Mouse (Mus musculus) hindbrain, embryonic 13.5 days (tissue): Measurements from ENCODE around the gene Galnt13. TPM values are rescaled to one million over a fixed set of nuclear protein-coding genes. Genes with fewer than 3 reads are reported as not detected.

Experiments used
- ATAC-seq: fragments of 200-750 bp; cut with Nextera tagmentation; 2 replicates; pipeline ENCODE4 v1.8.0; 2017; ENCODE audit warnings: moderate TSS enrichment; ENCODE audit not compliant: low FRiP score
- H3K27ac ChIP-seq: fragments of 300-500 bp; sonication (generic); 2 replicates; pipeline ENCODE4 v1.5.1; 2015; ENCODE audit warnings: inconsistent platforms, mild to moderate bottlenecking, moderate library complexity
- H3K27me3 ChIP-seq: fragments of 300-500 bp; sonication (generic); 2 replicates; pipeline ENCODE4 v1.6.1; 2015; ENCODE audit warnings: mild to moderate bottlenecking, inconsistent platforms
- H3K36me3 ChIP-seq: fragments of 300-500 bp; sonication (generic); 2 replicates; pipeline ENCODE4 v1.6.1; 2015; ENCODE audit warnings: mild to moderate bottlenecking, inconsistent platforms
- H3K4me1 ChIP-seq: fragments of 300-500 bp; sonication (generic); replicated peaks from 2 replicates; pipeline ENCODE4 v1.6.1; 2015; ENCODE audit warnings: inconsistent platforms
- H3K4me2 ChIP-seq: fragments of 300-500 bp; sonication (generic); 2 replicates; pipeline ENCODE4 v1.6.1; 2015; ENCODE audit warnings: inconsistent platforms, mild to moderate bottlenecking, moderate library complexity
- H3K4me3 ChIP-seq: fragments of 300-500 bp; sonication (generic); 2 replicates; pipeline ENCODE4 v1.5.1; 2015; ENCODE audit warnings: mild to moderate bottlenecking, inconsistent platforms
- H3K9ac ChIP-seq: fragments of 300-500 bp; sonication (generic); 2 replicates; pipeline ENCODE4 v1.6.1; 2015; ENCODE audit warnings: mild to moderate bottlenecking, inconsistent platforms
- H3K9me3 ChIP-seq: fragments of 300-500 bp; sonication (generic); 2 replicates; pipeline ENCODE4 v1.6.1; 2016; ENCODE audit warnings: inconsistent platforms
- WGBS: fragments of 180-500 bp; shearing (Covaris S2); methylation state at CpG from one replicate; pipeline ENCODE4 v1.1.7; 2015; 5-methylcytosine and 5-hydroxymethylcytosine counted together
- polyA plus RNA-seq: library from polyadenylated mRNA; unstranded; fragments of >200 nt; fragmentation: Nextera tagmentation; extraction: Ambion mirVana; gene quantifications from 2 replicates; pipeline ENCODE4 v1.2.1, GENCODE M21; 2015

Galnt13 gene
- polyA plus RNA-seq, result 9.6 and 9.9 TPM in 2 replicates

DNA sequence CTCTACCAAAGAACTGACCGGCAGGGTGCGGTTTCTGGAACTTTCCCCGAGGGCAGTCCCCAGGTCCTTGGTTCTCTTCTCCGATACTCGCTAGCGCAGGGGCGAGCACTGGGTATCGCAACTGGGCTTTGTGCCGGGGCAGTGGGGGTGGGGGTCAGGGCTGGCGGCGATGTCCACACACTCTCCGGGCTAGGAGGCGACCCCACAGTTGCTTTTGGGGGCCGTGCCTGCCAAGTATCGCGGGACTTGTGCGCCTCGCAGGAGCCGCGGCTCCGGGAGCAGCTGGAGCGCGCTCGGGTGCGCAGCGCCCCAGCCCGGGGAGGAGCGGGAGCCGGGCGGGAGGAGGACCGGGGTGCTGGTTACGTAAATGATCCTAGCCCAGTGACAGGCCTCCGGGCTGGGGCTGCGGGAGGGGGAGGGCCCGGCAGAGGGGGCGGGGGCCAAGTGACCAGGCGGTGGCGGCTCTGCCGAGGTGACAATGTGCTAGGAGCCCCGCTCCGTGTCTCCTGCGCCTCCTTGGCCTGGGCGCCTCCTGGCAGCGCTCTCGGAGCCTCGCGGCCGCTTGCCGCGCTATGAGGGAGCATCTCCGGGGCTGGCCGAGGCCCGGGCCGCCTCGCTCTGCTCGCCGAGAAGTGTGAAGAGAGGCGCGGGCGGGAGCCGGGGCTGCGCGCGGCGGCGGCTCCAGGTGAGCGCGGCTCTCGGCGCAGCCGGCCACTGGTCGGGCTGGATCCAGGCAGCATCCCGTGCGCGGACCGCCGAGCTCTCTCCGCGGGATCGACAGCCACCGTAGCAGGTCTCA lies at the start of gene Galnt13:
TSS of gene Galnt13 (plus strand) at position 381 of the 799 bp plus-strand sequence.
- H3K4me1 ChIP-seq, result peaks cover 11% of the 10 kb centered on the region
- H3K4me2 ChIP-seq, result peak within 1 kb of the TSS; percentile 86
- ATAC-seq, result peak; percentile 95
- H3K36me3 ChIP-seq, result no peaks in the 10 kb centered on the region
- peak within 1 kb of the TSS; percentile 83 for H3K9ac ChIP-seq
- H3K27me3 ChIP-seq, result peaks cover 8% of the 10 kb centered on the region
- no peaks in the 10 kb centered on the region for H3K9me3 ChIP-seq
- peak within 1 kb of the TSS; percentile 75 for H3K4me3 ChIP-seq
- peak within 1 kb of the TSS; percentile 87 for H3K27ac ChIP-seq
- WGBS, result under 1% methylated on average over 79 of the region's 81 CpGs

DNA sequence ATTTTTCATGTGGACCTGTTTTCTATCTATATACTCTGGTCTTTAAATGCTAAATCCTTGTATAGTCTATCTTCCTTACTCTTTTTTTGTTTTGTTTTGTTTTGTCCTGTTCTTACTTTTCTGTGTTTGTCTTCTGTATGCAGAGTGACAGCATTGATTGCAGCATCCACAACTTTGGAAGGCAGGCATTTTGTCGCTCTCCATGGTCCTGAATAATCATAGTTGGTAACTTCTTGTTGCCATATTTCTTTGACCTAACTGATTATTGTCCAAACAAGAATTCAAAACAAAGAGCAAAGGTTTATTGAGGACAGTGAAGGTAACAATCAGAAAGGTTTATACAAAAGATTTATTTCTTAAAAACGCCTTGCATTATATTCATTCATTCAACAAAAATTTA lies 5.1 kb upstream of the Galnt13 start:
- 48% methylated on average over 2 of the region's 2 CpGs for WGBS
- H3K9me3 ChIP-seq, result no peaks in the 10 kb centered on the region
- no peaks in the 10 kb centered on the region for H3K27me3 ChIP-seq
- H3K36me3 ChIP-seq, result no peaks in the 10 kb centered on the region
- ATAC-seq, result no peak
- no peaks in the 10 kb centered on the region for H3K4me1 ChIP-seq
- no peak overlapping the region for H3K9ac ChIP-seq
- H3K4me3 ChIP-seq, result no peak overlapping the region
- H3K4me2 ChIP-seq, result no peak overlapping the region
- H3K27ac ChIP-seq, result no peak overlapping the region

DNA sequence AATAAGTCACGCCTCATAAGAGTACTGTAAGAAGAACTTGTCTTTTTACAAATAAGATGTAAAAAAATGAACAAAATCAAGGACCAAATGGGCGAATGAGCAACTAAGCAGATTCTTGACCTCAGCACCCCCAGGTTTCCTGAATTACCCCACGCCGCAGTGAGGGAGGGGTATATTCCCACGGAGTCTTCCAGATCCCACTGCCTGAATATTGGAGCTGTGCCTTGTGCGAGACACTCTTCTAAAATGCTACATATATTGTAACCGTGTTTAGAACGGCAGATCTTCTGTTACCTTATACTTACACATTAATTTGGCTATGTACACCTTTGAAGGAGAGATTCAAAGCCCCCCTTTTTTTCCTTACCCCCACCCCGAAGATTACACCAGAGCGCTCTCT lies 737 bp upstream of the Galnt13 start:
- Histone ChIP-seq H3K9me3 (no peaks in the 10 kb centered on the region), H3K4me1 (peaks cover 11% of the 10 kb centered on the region), H3K27me3 (peaks cover 8% of the 10 kb centered on the region), H3K27ac (no peak overlapping the region), H3K36me3 (no peaks in the 10 kb centered on the region), H3K9ac (0 out of 2 replicates have a peak overlapping the region, but pooled peaks have one; percentile 83), H3K4me3 (peak overlapping the region; percentile 75), H3K4me2 (peak overlapping the region; percentile 86)
- peak; percentile 7; the same call in 1 of the 2 replicates for ATAC-seq
- 49% methylated on average over 10 of the region's 10 CpGs for WGBS

DNA sequence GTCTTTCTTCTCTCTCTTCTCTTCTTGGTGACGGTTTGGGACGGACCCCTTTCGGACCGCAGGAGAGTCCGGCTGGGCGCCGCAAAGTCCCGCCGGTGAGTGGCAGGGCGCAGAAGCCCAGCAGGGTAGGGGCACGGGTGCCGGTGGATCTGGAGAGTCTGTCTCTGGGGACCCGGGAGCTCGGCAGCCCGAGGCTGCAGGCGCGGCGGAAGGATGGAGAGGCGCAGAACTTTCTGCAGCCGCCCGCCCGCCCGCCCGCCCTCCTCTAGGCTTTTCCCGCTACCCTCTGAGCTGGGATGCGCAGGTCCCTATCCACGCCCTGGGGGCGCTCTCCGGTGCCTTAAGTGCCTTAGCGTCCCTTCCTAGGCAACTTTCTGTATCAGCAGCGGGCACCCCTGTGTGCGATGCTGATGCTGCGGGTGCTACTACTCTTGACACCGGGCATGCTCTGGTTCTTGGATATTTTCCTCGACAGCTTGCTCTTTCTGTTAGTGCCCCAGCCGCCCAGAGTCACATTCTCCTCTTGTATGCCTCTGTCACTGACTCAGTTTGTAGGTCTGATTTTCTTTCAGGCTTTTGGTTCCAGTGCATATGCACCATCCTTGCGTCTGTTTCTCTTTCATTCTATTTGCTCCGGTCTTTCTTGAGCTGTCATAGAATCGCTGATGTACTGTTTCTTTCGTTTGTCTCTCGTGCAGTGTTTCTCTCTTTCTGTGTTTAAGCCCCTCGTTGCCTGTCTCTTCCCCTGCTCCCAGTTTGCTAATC lies 801 bp downstream of the Galnt13 start:
- Histone ChIP-seq H3K4me3 (peak overlapping the region; percentile 75), H3K27ac (peak overlapping the region; percentile 87), H3K4me1 (peaks cover 11% of the 10 kb centered on the region), H3K9me3 (no peaks in the 10 kb centered on the region), H3K36me3 (no peaks in the 10 kb centered on the region), H3K9ac (peak overlapping the region; percentile 83), H3K4me2 (peak overlapping the region; percentile 86), H3K27me3 (peaks cover 8% of the 10 kb centered on the region)
- under 1% methylated on average over 31 of the region's 42 CpGs for WGBS
- ATAC-seq, result peak; percentile 69

DNA sequence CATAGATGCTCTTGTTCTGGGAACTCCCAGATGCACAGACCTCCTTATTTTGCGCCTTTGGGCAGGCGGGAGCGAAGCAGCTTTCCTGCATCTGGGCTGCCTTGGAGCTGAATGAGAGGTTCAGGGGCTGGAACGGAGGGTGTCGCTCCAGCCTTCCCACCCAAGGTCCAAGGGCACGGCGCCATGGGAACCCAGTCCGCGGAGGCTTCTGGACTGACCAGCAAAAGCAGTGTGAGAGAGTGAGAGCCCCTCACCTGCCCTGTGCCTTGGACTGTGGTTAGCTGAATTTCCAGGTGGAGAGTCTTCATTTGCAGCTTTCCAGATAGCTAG lies 1.3 kb downstream of the Galnt13 start:
- Histone ChIP-seq H3K4me1 (peaks cover 11% of the 10 kb centered on the region), H3K9ac (peak overlapping the region; percentile 83), H3K36me3 (no peaks in the 10 kb centered on the region), H3K4me3 (peak overlapping the region; percentile 75), H3K4me2 (peak overlapping the region; percentile 86), H3K9me3 (no peaks in the 10 kb centered on the region), H3K27me3 (peaks cover 8% of the 10 kb centered on the region), H3K27ac (peak overlapping the region; percentile 87)
- ATAC-seq, result no peak
- WGBS, result 2% methylated on average over 9 of the region's 9 CpGs

DNA sequence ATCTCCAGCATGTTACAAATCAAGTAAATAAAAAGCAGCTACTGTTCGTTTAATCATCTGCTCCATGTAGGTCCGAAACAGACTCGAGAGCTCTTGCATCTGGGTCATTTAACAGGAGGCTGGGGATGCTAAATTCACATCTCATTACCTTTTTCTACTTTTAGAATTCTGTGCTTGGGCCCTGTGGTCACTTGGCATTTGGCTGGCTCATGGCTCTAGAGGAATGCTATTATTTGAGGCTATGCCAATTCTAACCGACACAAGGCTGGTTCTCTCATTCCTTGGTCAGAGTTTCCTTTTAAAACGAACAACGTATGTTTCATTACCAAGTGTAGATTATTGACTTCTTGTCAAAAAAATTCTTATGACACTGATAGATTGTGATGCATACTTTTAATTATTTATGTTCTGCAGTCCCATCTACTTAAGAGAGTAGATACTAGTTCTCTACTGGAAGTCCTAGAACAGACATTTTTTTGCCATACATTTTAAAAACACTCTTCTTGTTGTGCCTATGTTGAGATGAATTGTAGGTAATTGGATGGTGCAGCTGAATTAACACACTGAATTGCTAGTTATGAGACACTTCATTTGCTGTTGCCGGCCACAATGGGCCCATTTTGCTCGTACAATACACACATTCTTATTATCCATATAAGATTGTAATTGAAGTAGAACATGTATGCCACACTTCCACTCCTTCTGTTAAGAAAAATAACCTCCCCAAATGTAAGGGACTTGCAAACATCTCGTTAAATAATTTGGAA lies 6.8 kb downstream of the Galnt13 start:
- Histone ChIP-seq H3K27ac (no peak overlapping the region), H3K9me3 (no peaks in the 10 kb centered on the region), H3K4me1 (peaks cover 4% of the 10 kb centered on the region; the same call in 1 of the 2 replicates), H3K27me3 (no peaks in the 10 kb centered on the region), H3K9ac (no peak overlapping the region), H3K4me2 (no peak overlapping the region), H3K36me3 (no peaks in the 10 kb centered on the region), H3K4me3 (no peak overlapping the region)
- no peak for ATAC-seq
- 83% methylated on average over 9 of the region's 9 CpGs for WGBS

DNA sequence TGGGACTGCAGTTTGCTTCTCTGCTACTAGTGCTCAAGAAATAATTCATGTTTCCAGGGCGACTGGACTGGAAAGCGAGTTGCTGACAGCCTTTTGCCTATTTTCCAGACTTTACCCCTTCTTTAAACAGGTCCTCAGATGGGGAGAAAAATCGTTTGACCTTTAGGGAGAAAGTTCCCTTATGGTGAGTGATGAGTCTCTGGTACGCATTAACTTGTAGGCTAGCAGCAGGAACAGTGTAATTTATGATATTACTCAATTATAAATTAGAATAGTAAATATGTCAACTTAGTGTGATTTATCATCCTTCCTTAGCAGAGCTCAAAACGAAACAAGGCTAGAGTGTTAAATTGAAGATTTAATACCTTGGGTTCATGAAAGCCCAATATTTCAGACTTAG lies 47.3 kb downstream of the Galnt13 start:
- H3K4me2 ChIP-seq, result no peak overlapping the region
- no peak overlapping the region for H3K27ac ChIP-seq
- 74% methylated on average over 5 of the region's 5 CpGs for WGBS
- no peak for ATAC-seq
- no peaks in the 10 kb centered on the region for H3K9me3 ChIP-seq
- H3K36me3 ChIP-seq, result no peaks in the 10 kb centered on the region
- H3K9ac ChIP-seq, result no peak overlapping the region
- no peak overlapping the region for H3K4me3 ChIP-seq
- no peaks in the 10 kb centered on the region for H3K4me1 ChIP-seq
- no peaks in the 10 kb centered on the region for H3K27me3 ChIP-seq

DNA sequence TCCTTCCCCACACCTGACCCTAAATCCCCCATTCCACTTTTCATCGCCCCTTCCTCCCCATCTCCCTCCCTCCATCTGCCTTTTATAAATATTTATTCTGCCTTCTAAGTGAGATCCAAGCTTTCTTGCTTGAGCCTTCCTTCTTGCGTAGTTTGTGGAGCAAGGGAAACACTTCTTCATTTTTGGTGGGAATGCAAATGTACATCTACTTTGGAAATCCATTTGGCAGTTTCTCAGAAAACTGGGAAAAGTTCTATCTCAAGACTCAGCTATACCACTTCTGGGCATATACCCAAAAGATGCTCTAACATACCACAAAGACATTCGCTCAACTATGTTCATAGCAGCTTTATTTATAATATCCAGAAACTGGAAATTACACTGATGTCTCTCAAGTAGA lies 86.9 kb downstream of the Galnt13 start:
- no peak overlapping the region for H3K4me3 ChIP-seq
- no peaks in the 10 kb centered on the region for H3K27me3 ChIP-seq
- H3K36me3 ChIP-seq, result no peaks in the 10 kb centered on the region
- H3K4me1 ChIP-seq, result no peaks in the 10 kb centered on the region
- ATAC-seq, result no peak
- no peaks in the 10 kb centered on the region for H3K9me3 ChIP-seq
- H3K27ac ChIP-seq, result no peak overlapping the region
- H3K9ac ChIP-seq, result no peak overlapping the region
- H3K4me2 ChIP-seq, result no peak overlapping the region
- 88% methylated on average over 3 of the region's 3 CpGs for WGBS

DNA sequence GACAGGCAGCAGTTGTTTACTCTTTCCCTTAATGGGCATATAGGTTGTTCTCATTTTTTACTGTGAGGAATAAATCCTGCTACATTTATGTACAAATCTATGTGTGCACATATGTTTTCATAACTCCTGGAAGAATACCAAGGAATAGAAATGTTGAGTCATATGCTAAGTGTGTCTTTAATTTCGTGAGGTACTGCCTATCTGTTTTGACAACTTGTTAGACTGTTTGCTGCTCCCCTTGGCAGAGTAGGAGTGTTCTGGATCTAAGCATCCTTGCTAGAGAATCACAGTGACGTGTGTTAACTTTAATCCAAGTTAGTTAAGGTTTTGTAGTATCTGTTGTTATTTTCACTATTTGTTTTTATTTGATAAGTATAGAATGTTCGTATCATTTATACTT lies 91.0 kb downstream of the Galnt13 start:
- no peak overlapping the region for H3K4me2 ChIP-seq
- H3K9me3 ChIP-seq, result no peaks in the 10 kb centered on the region
- no peaks in the 10 kb centered on the region for H3K36me3 ChIP-seq
- no peaks in the 10 kb centered on the region for H3K27me3 ChIP-seq
- no peak for ATAC-seq
- WGBS, result 80% methylated on average over 3 of the region's 3 CpGs
- H3K4me1 ChIP-seq, result no peaks in the 10 kb centered on the region
- H3K27ac ChIP-seq, result no peak overlapping the region
- H3K9ac ChIP-seq, result no peak overlapping the region
- no peak overlapping the region for H3K4me3 ChIP-seq

DNA sequence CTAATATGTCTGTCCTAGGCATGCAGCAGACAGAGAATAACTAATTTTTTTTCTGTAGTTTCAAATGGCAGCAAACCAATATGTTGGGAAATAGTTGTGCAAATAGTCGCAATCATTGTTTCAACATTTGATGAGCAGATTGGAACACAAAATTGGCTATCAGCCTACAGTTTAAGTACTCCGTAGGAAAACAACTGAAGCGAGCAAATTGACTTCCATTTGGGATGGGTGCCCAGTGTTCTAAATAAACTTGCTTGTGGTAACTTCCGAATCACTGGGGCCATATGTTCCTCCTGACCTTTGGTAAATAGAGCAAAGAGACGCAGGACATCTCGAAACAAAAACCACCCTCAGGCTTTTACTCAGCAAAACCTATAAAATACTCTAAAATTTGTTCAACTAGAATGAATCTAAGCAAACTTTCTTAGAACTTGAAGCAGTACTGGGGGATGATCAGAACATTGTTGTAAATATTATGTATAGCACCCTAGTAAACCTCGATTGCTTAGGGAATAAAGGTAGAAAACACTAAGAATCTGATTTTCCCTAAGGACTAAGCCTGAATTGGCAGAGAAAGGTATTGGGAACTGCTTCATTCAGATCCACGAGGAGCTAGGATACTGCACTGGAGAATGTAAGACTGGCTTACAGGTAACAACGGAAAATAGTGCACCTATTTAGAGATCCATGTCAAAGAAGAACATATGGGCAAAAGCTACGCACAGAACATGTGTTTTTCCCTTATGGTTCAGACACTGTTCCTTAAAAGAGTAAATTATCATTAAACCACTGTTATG lies 122.4 kb downstream of the Galnt13 start:
- no peak overlapping the region for H3K9ac ChIP-seq
- H3K9me3 ChIP-seq, result no peaks in the 10 kb centered on the region
- ATAC-seq, result no peak
- no peak overlapping the region for H3K27ac ChIP-seq
- H3K36me3 ChIP-seq, result no peaks in the 10 kb centered on the region
- no peaks in the 10 kb centered on the region for H3K4me1 ChIP-seq
- WGBS, result 85% methylated on average over 10 of the region's 10 CpGs
- H3K27me3 ChIP-seq, result no peaks in the 10 kb centered on the region
- no peak overlapping the region for H3K4me3 ChIP-seq
- no peak overlapping the region for H3K4me2 ChIP-seq

DNA sequence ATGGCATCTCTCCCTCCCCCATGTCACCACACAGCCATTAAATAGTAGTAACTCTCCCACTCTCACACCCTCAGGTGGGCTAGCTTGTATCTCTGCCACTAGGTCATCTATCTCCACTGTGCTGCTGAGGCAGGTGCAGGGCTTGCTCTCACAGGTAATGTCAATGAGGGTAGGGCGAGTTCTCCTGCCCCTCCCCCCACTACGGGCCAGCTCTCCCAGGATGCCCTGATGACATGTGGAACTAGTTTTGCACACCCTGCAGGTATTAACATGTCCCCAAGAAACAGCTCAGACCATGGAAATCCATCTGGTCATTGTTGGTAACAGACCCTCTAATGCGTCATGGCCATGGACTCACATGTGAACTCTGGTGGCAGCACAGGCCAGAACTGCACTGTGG lies 129.0 kb downstream of the Galnt13 start:
- no peak overlapping the region for H3K4me3 ChIP-seq
- no peaks in the 10 kb centered on the region for H3K36me3 ChIP-seq
- 91% methylated on average over 3 of the region's 3 CpGs for WGBS
- H3K27ac ChIP-seq, result no peak overlapping the region
- no peaks in the 10 kb centered on the region for H3K27me3 ChIP-seq
- no peaks in the 10 kb centered on the region for H3K4me1 ChIP-seq
- H3K4me2 ChIP-seq, result no peak overlapping the region
- ATAC-seq, result no peak
- H3K9me3 ChIP-seq, result no peaks in the 10 kb centered on the region
- no peak overlapping the region for H3K9ac ChIP-seq
